In the genomic region with DNA sequence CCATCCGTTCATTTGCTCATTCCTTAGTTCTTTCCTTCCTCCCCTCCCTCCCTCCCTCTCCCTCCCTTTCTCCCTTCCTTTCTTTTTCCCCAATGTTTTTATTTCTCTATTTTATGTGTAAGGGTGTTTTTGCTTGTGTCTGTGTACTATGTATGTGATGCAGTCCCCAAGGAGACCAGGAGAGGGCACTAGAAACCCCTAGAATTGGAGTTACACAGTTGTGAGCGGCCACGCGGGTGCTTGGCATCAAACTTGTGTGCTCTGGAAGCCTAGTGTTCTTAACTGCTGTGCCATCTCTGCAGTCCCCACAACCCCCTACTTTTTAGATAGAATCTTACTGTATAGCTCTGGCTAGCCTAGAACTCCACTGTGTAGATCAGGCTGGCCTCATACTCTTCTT, we compare ENCODE assay signal across 9 mouse cellular contexts. TPM values are rescaled to one million over a fixed set of nuclear protein-coding genes. Genes with fewer than 3 reads are reported as not detected.
DNase-seq lines count a peak whose midpoint lies in the region; ATAC-seq and TF ChIP-seq lines count a peak whose summit lies in the region.
"Had no signal": no experiment of that assay in that cellular context is flagged by ENCODE, and none has a peak within 500 bp of the region (broad histone marks: within the 10 kb centered on the region; RNA-seq: fewer than 3 reads in every experiment).

No protein-coding gene starts in this region.

- no peak overlapping the region for H3K9ac ChIP-seq in hindbrain, embryonic 14.5 days

- peak; percentile 35 for TF ChIP-seq CTCF in lung, adult 2 months (IDR thresholded peaks at IDR 0.05; ENCODE audit: insufficient read depth, low read length)

- no peak overlapping the region for H3K4me2 ChIP-seq in hindbrain, embryonic 14.5 days (replicated peaks)

- peaks cover 18% of the 10 kb centered on the region for H3K9me3 ChIP-seq in embryonic facial prominence, embryonic 10.5 days
- H3K9me3 ChIP-seq in hindbrain, embryonic 14.5 days (ENCODE audit: control insufficient read depth, low read length), result peaks cover 12% of the 10 kb centered on the region

- no peak for ATAC-seq in hindbrain, embryonic 14.5 days (ENCODE audit: low FRiP score)
- ATAC-seq in erythroblast, adult 5-6 weeks (replicated peaks; ENCODE audit: low FRiP score, poor library complexity, severe bottlenecking), result no peak; the same call in 1 of the 2 replicates

- H3K27me3 ChIP-seq in embryonic facial prominence, embryonic 10.5 days (replicated peaks; ENCODE audit: low read depth, poor library complexity, severe bottlenecking), result no peaks in the 10 kb centered on the region
- H3K27me3 ChIP-seq in splenic B cell, adult 2 months (ENCODE audit: control insufficient read depth, insufficient read depth, low read length, poor library complexity, severe bottlenecking), result no peaks in the 10 kb centered on the region
- H3K27me3 ChIP-seq in hindbrain, embryonic 14.5 days (ENCODE audit: control insufficient read depth, insufficient read depth, low read length), result no peaks in the 10 kb centered on the region

- no peak overlapping the region for H3K4me3 ChIP-seq in lung, adult 2 months (replicated peaks; ENCODE audit: extremely low read depth, low read depth, low read length)
- H3K4me3 ChIP-seq in embryonic facial prominence, embryonic 10.5 days, result no peak overlapping the region
- H3K4me3 ChIP-seq in hindbrain, embryonic 14.5 days (replicated peaks; ENCODE audit: low read length), result no peak overlapping the region

- H3K4me1 ChIP-seq in lung, adult 2 months (ENCODE audit: control insufficient read depth, insufficient read depth, low read length), result no peaks in the 10 kb centered on the region
- H3K4me1 ChIP-seq in embryonic facial prominence, embryonic 10.5 days, result no peaks in the 10 kb centered on the region
- no peaks in the 10 kb centered on the region for H3K4me1 ChIP-seq in hindbrain, embryonic 14.5 days (replicated peaks; ENCODE audit: control insufficient read depth, insufficient read depth, low read length)

- TF ChIP-seq POLR2A in lung, adult 2 months (IDR thresholded peaks at IDR 0.05; ENCODE audit: borderline replicate concordance, extremely low read depth, low read depth, low read length), result no peak

- no peak overlapping the region for H3K27ac ChIP-seq in embryonic facial prominence, embryonic 10.5 days (replicated peaks)
- H3K27ac ChIP-seq in hindbrain, embryonic 14.5 days, result no peak overlapping the region

- 69% methylated on average over 4 of the region's 4 CpGs for WGBS in lung, adult 2 months
- 59% methylated on average over 4 of the region's 4 CpGs for WGBS in embryonic facial prominence, embryonic 10.5 days
- WGBS in hindbrain, embryonic 14.5 days, result 66% methylated on average over 4 of the region's 4 CpGs

- DNase-seq in adrenal gland, adult 2 months, result peak; percentile 11
- DNase-seq in adrenal gland, postnatal 25 days, result no peak
- peak; percentile 10 for DNase-seq in lung, adult 2 months
- DNase-seq in lung, adult 18-20 months, result no peak
- peak; percentile 27 for DNase-seq in embryonic facial prominence, embryonic 10.5 days (ENCODE audit: low spot score)
- peak; percentile 27 for DNase-seq in splenic B cell, adult 2 months (ENCODE audit: low read depth, low spot score)
- no peak for DNase-seq in hindbrain, embryonic 14.5 days (ENCODE audit: low spot score)

- H3K36me3 ChIP-seq in embryonic facial prominence, embryonic 10.5 days (replicated peaks), result no peaks in the 10 kb centered on the region
- H3K36me3 ChIP-seq in splenic B cell, adult 2 months (ENCODE audit: control insufficient read depth, insufficient read depth, low read length, poor library complexity, severe bottlenecking), result no peaks in the 10 kb centered on the region
- no peaks in the 10 kb centered on the region for H3K36me3 ChIP-seq in hindbrain, embryonic 14.5 days (replicated peaks; ENCODE audit: control insufficient read depth, insufficient read depth)
- H3K36me3 ChIP-seq: G1E had no signal

RNA-seq across cellular contexts. Expression of a gene that starts 52.3 kb away (rescaled TPM):
- total RNA-seq in adrenal gland, adult 2 months (2021), result 10 to 100 TPM; 53.5 to 56.0 TPM
- polyA plus RNA-seq in adrenal gland, adult 2 months (2012; rRNA removed), result 13.6 and 16.8 TPM in 2 replicates
- total RNA-seq in adrenal gland, postnatal 25 days (2021), result 37.7 and 60.3 TPM in 2 replicates
- 18.4 and 25.4 TPM in 2 replicates for polyA plus RNA-seq in lung, adult 2 months (2012; rRNA removed)
- 230 and 243 TPM in 2 replicates for polyA plus RNA-seq in embryonic facial prominence, embryonic 10.5 days (2016; fragmentation: Nextera tagmentation; extraction: Ambion mirVana)
- 184 and 190 TPM in 2 replicates for polyA plus RNA-seq in hindbrain, embryonic 14.5 days (2014; fragmentation: Nextera tagmentation; extraction: Ambion mirVana)
- total RNA-seq in erythroblast, adult 5-6 weeks (2015; ENCODE audit: low replicate concordance), result 26.7 and 42.8 TPM in 2 replicates
- 49.1 and 54.4 TPM in 2 replicates for total RNA-seq in erythroblast, adult 5-6 weeks (2017; ENCODE audit: low replicate concordance)

RNA-seq across cellular contexts. Expression of a gene that starts 55.3 kb away (rescaled TPM):
- 10 to 100 TPM; 30.8 to 44.2 TPM for total RNA-seq in adrenal gland, adult 2 months (2021)
- polyA plus RNA-seq in adrenal gland, adult 2 months (2012; rRNA removed), result 5.3 and 6.3 TPM in 2 replicates
- total RNA-seq in adrenal gland, postnatal 25 days (2021), result 54.5 and 55.0 TPM in 2 replicates
- 8.0 and 9.7 TPM in 2 replicates for polyA plus RNA-seq in lung, adult 2 months (2012; rRNA removed)
- 34.2 and 35.4 TPM in 2 replicates for polyA plus RNA-seq in embryonic facial prominence, embryonic 10.5 days (2016; fragmentation: Nextera tagmentation; extraction: Ambion mirVana)
- 26.1 and 31.9 TPM in 2 replicates for polyA plus RNA-seq in hindbrain, embryonic 14.5 days (2014; fragmentation: Nextera tagmentation; extraction: Ambion mirVana)
- total RNA-seq in erythroblast, adult 5-6 weeks (2015; ENCODE audit: low replicate concordance), result 37.9 and 48.3 TPM in 2 replicates
- 12.9 and 31.5 TPM in 2 replicates for total RNA-seq in erythroblast, adult 5-6 weeks (2017; ENCODE audit: low replicate concordance)

Comparison
In these comparisons a context has a peak if more than half of its experiments do, and no peak if none do; other contexts are left out.
1. DNase-seq: peak in adrenal gland, adult 2 months (single experiment), lung, adult 2 months (single experiment), embryonic facial prominence, embryonic 10.5 days (single experiment) and splenic B cell, adult 2 months (single experiment); none in adrenal gland, postnatal 25 days (single experiment), lung, adult 18-20 months (0 of 2) and hindbrain, embryonic 14.5 days (single experiment).